9 mouse cellular contexts compared by ENCODE assay signal in genomic region chr5:30709744-30710383, GRCm38 (mm10). TPM values are rescaled to one million over a fixed set of nuclear protein-coding genes. Genes with fewer than 3 reads are reported as not detected.
DNase-seq lines count a peak whose midpoint lies in the region; ATAC-seq and TF ChIP-seq lines count a peak whose summit lies in the region.
"Had no signal": no experiment of that assay in that cellular context is flagged by ENCODE, and none has a peak within 500 bp of the region (broad histone marks: within the 10 kb centered on the region; RNA-seq: fewer than 3 reads in every experiment).

No protein-coding gene starts in this region.

- peaks cover 20% of the 10 kb centered on the region for H3K4me1 ChIP-seq in liver, postnatal 0 days (ENCODE audit: insufficient read depth)

- H3K9ac ChIP-seq in liver, postnatal 0 days (replicated peaks): no peak overlapping the region
- H3K9ac ChIP-seq: heart, embryonic 15.5 days had no signal

- H3K4me2 ChIP-seq in liver, postnatal 0 days (ENCODE audit: low read depth, low read length): no peak overlapping the region

- no peak overlapping the region for H3K27ac ChIP-seq in liver, postnatal 0 days (ENCODE audit: low read depth)
- H3K27ac ChIP-seq: heart, embryonic 15.5 days had no signal

- peaks cover 52% of the 10 kb centered on the region for H3K27me3 ChIP-seq in liver, postnatal 0 days (ENCODE audit: insufficient read depth, low read length)

- H3K36me3 ChIP-seq in liver, postnatal 0 days (replicated peaks; ENCODE audit: insufficient read depth, low read length): no peaks in the 10 kb centered on the region
- H3K36me3 ChIP-seq: heart, embryonic 15.5 days had no signal

- peak; percentile 83 for TF ChIP-seq CTCF in liver, postnatal 0 days (IDR thresholded peaks at IDR 0.05; ENCODE audit: low read depth)

- ATAC-seq in liver, postnatal 0 days: 0 out of 2 replicates have a peak, but pooled peaks have one; percentile 15

- H3K9me3 ChIP-seq in liver, postnatal 0 days (ENCODE audit: low read length): no peaks in the 10 kb centered on the region
- H3K9me3 ChIP-seq: heart, embryonic 15.5 days had no signal

- DNase-seq in ovary, adult 18-20 months (ENCODE audit: low spot score): peak; percentile 32
- no peak for DNase-seq in ovary, postnatal 10 days (ENCODE audit: low spot score)
- peak; percentile 82 for DNase-seq in cerebellum, adult 11-12 months
- peak; percentile 79 for DNase-seq in gastrocnemius, adult 18-20 months (ENCODE audit: low spot score)
- DNase-seq in kidney, postnatal 10 days: peak; percentile 87
- DNase-seq in liver, postnatal 0 days: peak; percentile 80
- peak; percentile 94 for DNase-seq in retina, postnatal 1 day
- DNase-seq in thymus, postnatal 36 days: peak; percentile 57 to 60

- 4% methylated on average over 13 of the region's 13 CpGs for WGBS in liver, postnatal 0 days (ENCODE audit: insufficient replicate concordance)

- no peak overlapping the region for H3K4me3 ChIP-seq in liver, postnatal 0 days (ENCODE audit: low read depth, low read length)
- H3K4me3 ChIP-seq: heart, embryonic 15.5 days had no signal

- no peak for TF ChIP-seq EP300 in liver, postnatal 0 days (IDR thresholded peaks at IDR 0.05; ENCODE audit: low read depth)

RNA-seq across cellular contexts. Expression of gene Dpysl5, which starts 1.5 kb away (rescaled TPM):
- 1 to 10 TPM in 1 of 2 experiments, under 1 TPM in 1; 0.62 to 1.3 TPM for total RNA-seq in gastrocnemius, adult 18-20 months (2021)
- 0.05 TPM in 1 of 2 replicates, not detected in the other for polyA plus RNA-seq in liver, postnatal 0 days (2015; fragmentation: Nextera tagmentation; extraction: Ambion mirVana)

RNA-seq across cellular contexts. Expression of gene Cenpa, which starts 43.3 kb away (rescaled TPM):
- total RNA-seq in gastrocnemius, adult 18-20 months (2021): 1 to 10 TPM in 1 of 2 experiments, under 1 TPM in 1; 0.96 to 2.5 TPM
- polyA plus RNA-seq in liver, postnatal 0 days (2015; fragmentation: Nextera tagmentation; extraction: Ambion mirVana): 135 and 145 TPM in 2 replicates
